Mouse (Mus musculus) myocyte (in vitro differentiated cells): Measurements from ENCODE around the gene Dapk2. TPM values are rescaled to one million over a fixed set of nuclear protein-coding genes. Genes with fewer than 3 reads are reported as not detected.

Source experiments
- H3K27me3 ChIP-seq: one replicate; pipeline ENCODE4 v1.6.1; 2011; ENCODE audit not compliant: control insufficient read depth, insufficient read depth, insufficient read length
- H3K36me3 ChIP-seq: one replicate; pipeline ENCODE4 v1.6.1; 2011; ENCODE audit not compliant: control insufficient read depth, insufficient read depth
- H3K4me2 ChIP-seq: one replicate; pipeline ENCODE4 v1.6.1; 2011; ENCODE audit warnings: low read depth, control low read depth
- H3K4me3 ChIP-seq: one replicate; pipeline ENCODE4 v1.5.1; 2011; ENCODE audit warnings: mild to moderate bottlenecking, control low read depth, moderate library complexity
- H3K79me2 ChIP-seq: one replicate; pipeline ENCODE4 v1.6.1; 2011; ENCODE audit not compliant: control insufficient read depth, insufficient read depth
- H3ac ChIP-seq: one replicate; pipeline ENCODE4 v1.6.1; 2011; ENCODE audit not compliant: control insufficient read depth, insufficient read length
- CEBPB ChIP-seq: IDR thresholded peaks from 2 replicates; pipeline ENCODE4 v1.6.1; 2011; ENCODE audit warnings: mild to moderate bottlenecking, moderate library complexity; ENCODE audit not compliant: poor library complexity, insufficient read depth, severe bottlenecking
- E2F4 ChIP-seq: IDR thresholded peaks from one replicate; pipeline ENCODE4 v1.6.1; 2011; ENCODE audit warnings: mild to moderate bottlenecking, control low read depth, moderate library complexity; ENCODE audit not compliant: insufficient read depth
- MAX ChIP-seq: IDR thresholded peaks from one replicate; pipeline ENCODE4 v1.6.1; 2011; ENCODE audit warnings: low read depth, mild to moderate bottlenecking, control low read depth
- MYOD1 ChIP-seq, 3 experiments: IDR thresholded peaks; one replicate each; pipeline ENCODE4 v1.6.1; 2011; ENCODE audit warnings: control low read depth in 2 of 3, low read depth in 2 of 3, mild to moderate bottlenecking in 2 of 3, moderate library complexity in 1 of 3; ENCODE audit not compliant: insufficient read length in 2 of 3, control insufficient read depth in 1 of 3
- MYOG ChIP-seq, 3 experiments: IDR thresholded peaks; one replicate each; pipeline ENCODE4 v1.6.1; 2011; ENCODE audit warnings: control low read depth in 2 of 3, low read depth in 2 of 3, mild to moderate bottlenecking in 2 of 3; ENCODE audit not compliant: insufficient read length in 2 of 3, control insufficient read depth in 1 of 3, insufficient read depth in 1 of 3
- POLR2A ChIP-seq: IDR thresholded peaks from one replicate; pipeline ENCODE4 v1.6.1; 2011; ENCODE audit warnings: low read depth, mild to moderate bottlenecking, control low read depth, moderate library complexity; ENCODE audit not compliant: insufficient read length
- POLR2AphosphoS2 ChIP-seq: IDR thresholded peaks from one replicate; pipeline ENCODE4 v1.6.1; 2011; ENCODE audit warnings: low read depth, control low read depth; ENCODE audit not compliant: insufficient read length
- REST ChIP-seq: IDR thresholded peaks from one replicate; pipeline ENCODE4 v1.6.1; 2011; ENCODE audit warnings: mild to moderate bottlenecking, control low read depth, moderate library complexity; ENCODE audit not compliant: insufficient read depth, insufficient read length
- SRF ChIP-seq: IDR thresholded peaks from one replicate; pipeline ENCODE4 v1.6.1; 2011; ENCODE audit warnings: low read depth; ENCODE audit not compliant: control insufficient read depth, insufficient read length
- TCF12 ChIP-seq: IDR thresholded peaks from one replicate; pipeline ENCODE4 v1.6.1; 2011; ENCODE audit warnings: mild to moderate bottlenecking, control low read depth; ENCODE audit not compliant: poor library complexity, insufficient read depth, severe bottlenecking
- TCF3 ChIP-seq: IDR thresholded peaks from one replicate; pipeline ENCODE4 v1.6.1; 2011; ENCODE audit warnings: low read depth, control low read depth; ENCODE audit not compliant: insufficient read length
- USF1 ChIP-seq: IDR thresholded peaks from one replicate; pipeline ENCODE4 v1.6.1; 2011; ENCODE audit warnings: low read depth, mild to moderate bottlenecking, control low read depth, moderate library complexity
- polyA plus RNA-seq: library from polyadenylated mRNA; unstranded; fragments of >200 nt; fragmentation: generic; extraction: Trizol; gene quantifications from one replicate; pipeline ENCODE4 v1.2.1, GENCODE M21; 2012; ENCODE audit warnings: missing spikeins

Dapk2 gene
- polyA plus RNA-seq, 1 experiment, result 51.3 TPM

- Histone ChIP-seq H3K4me3 (no peak overlapping the region), H3K27me3 (no peaks in the 10 kb centered on the region), H3K4me2 (peak overlapping the region; percentile 53), H3ac (no peak overlapping the region), H3K36me3 (peaks cover 15% of the 10 kb centered on the region), H3K79me2 (no peaks in the 10 kb centered on the region)
- no peak for TF ChIP-seq TCF3
- TF ChIP-seq POLR2A, result no peak
- TF ChIP-seq POLR2AphosphoS2, result no peak
- TF ChIP-seq MYOG (IDR thresholded peaks at IDR 0.05; ENCODE audit: control insufficient read depth in 1 of 3, insufficient read depth in 1 of 3, insufficient read length in 2 of 3, low read depth in 2 of 3), result peak in 1 of 3 experiments; percentile 38
- no peak for TF ChIP-seq MAX
- TF ChIP-seq CEBPB, result no peak
- peak in 1 of 3 experiments; percentile 58 for TF ChIP-seq MYOD1 (IDR thresholded peaks at IDR 0.05; ENCODE audit: control insufficient read depth in 1 of 3, insufficient read length in 2 of 3, low read depth in 2 of 3)
Observed at GRCm38 (mm10) chr9:66251159-66251691, 93.2 kb downstream of the Dapk2 start.

GRCm38 (mm10) chr9:66261741-66262140 is 103.7 kb downstream of the Dapk2 start:
- Histone ChIP-seq H3K4me3 (no peak overlapping the region), H3K79me2 (no peaks in the 10 kb centered on the region), H3K4me2 (no peak overlapping the region), H3ac (no peak overlapping the region), H3K27me3 (no peaks in the 10 kb centered on the region), H3K36me3 (peaks cover 14% of the 10 kb centered on the region)
- TF ChIP-seq REST (no peak), CEBPB (no peak), SRF (no peak), E2F4 (no peak), MYOD1 (IDR thresholded peaks at IDR 0.05; ENCODE audit: control insufficient read depth in 1 of 3, insufficient read length in 2 of 3, low read depth in 2 of 3) (no peak), MYOG (IDR thresholded peaks at IDR 0.05; ENCODE audit: control insufficient read depth in 1 of 3, insufficient read depth in 1 of 3, insufficient read length in 2 of 3, low read depth in 2 of 3) (no peak), USF1 (no peak), TCF3 (no peak), POLR2AphosphoS2 (no peak), TCF12 (no peak), MAX (no peak), POLR2A (no peak)

- H3K36me3 ChIP-seq, result peaks cover 4% of the 10 kb centered on the region
- H3ac ChIP-seq, result no peak overlapping the region
- no peaks in the 10 kb centered on the region for H3K79me2 ChIP-seq
- H3K4me2 ChIP-seq, result no peak overlapping the region
- no peak for TF ChIP-seq MAX
- TF ChIP-seq MYOD1 (IDR thresholded peaks at IDR 0.05; ENCODE audit: control insufficient read depth in 1 of 3, insufficient read length in 2 of 3, low read depth in 2 of 3), result no peak
- no peak for TF ChIP-seq MYOG (IDR thresholded peaks at IDR 0.05; ENCODE audit: control insufficient read depth in 1 of 3, insufficient read depth in 1 of 3, insufficient read length in 2 of 3, low read depth in 2 of 3)
- no peak for TF ChIP-seq CEBPB
- no peak for TF ChIP-seq E2F4
- no peak for TF ChIP-seq POLR2AphosphoS2
- TF ChIP-seq SRF, result no peak
- TF ChIP-seq REST, result no peak
- no peak for TF ChIP-seq USF1
- TF ChIP-seq TCF12, result no peak
- no peak overlapping the region for H3K4me3 ChIP-seq
- no peaks in the 10 kb centered on the region for H3K27me3 ChIP-seq
Observed at GRCm38 (mm10) chr9:66263701-66264100, 105.7 kb downstream of the Dapk2 start.

- TF ChIP-seq REST (no peak), POLR2A (no peak), CEBPB (no peak), TCF12 (peak; percentile 40), TCF3 (no peak), E2F4 (no peak), MYOG (IDR thresholded peaks at IDR 0.05; ENCODE audit: control insufficient read depth in 1 of 3, insufficient read depth in 1 of 3, insufficient read length in 2 of 3, low read depth in 2 of 3) (peak in 1 of 3 experiments; percentile 58), USF1 (no peak), SRF (no peak), POLR2AphosphoS2 (no peak), MYOD1 (IDR thresholded peaks at IDR 0.05; ENCODE audit: control insufficient read depth in 1 of 3, insufficient read length in 2 of 3, low read depth in 2 of 3) (peak in 1 of 3 experiments; percentile 58), MAX (no peak)
- Histone ChIP-seq H3K36me3 (no peaks in the 10 kb centered on the region), H3K79me2 (no peaks in the 10 kb centered on the region), H3K27me3 (no peaks in the 10 kb centered on the region), H3K4me3 (no peak overlapping the region), H3ac (no peak overlapping the region), H3K4me2 (peak overlapping the region; percentile 42)
Observed at GRCm38 (mm10) chr9:66265645-66266044, 107.6 kb downstream of the Dapk2 start.
